Mouse (Mus musculus) heart, postnatal 10 days (tissue): ENCODE measurements around the gene Kcnn1. TPM values are rescaled to one million over a fixed set of nuclear protein-coding genes. Genes with fewer than 3 reads are reported as not detected.
A peak's percentile ranks its signal among the peaks of the same experiment; 100 is the strongest.
"Not testable (repeated sequence)": the region's sequence is repeated elsewhere in the genome, so short reads cannot be mapped to it uniquely, and the experiment has no call there.

ENCODE experiments used
- DNase-seq, 2 experiments: peaks; one replicate each; pipeline ENCODE4 v3.0.0; 2021
- intact Hi-C: fragments of 180-260 bp; cut with DNase I; formaldehyde crosslinking; loops from one replicate; pipeline ENCODE4 v1.15.1; 2025
- total RNA-seq, 2 experiments: library from RNA; stranded (reverse); gene quantifications; 2 replicates each; pipeline ENCODE4 v1.2.3; 2021

The Kcnn1 gene
- total RNA-seq, 2 experiments from 2014 or later, result 3.1 to 3.7 TPM

- DNase-seq, result not testable (repeated sequence)
- intact Hi-C loops, result loop anchor here (5.0 kb wide), 1 partner anchor 100 kb away; the partner anchor contains the start of gene Pde4c
These were observed 40.5 kb downstream of the Kcnn1 start for GRCm38 (mm10) chr8:70822594-70822993.

- intact Hi-C loops, result loop anchor here (1.0 to 5.0 kb wide), 3 partner anchors 19 to 100 kb away; partner anchors contain the start of gene Pde4c
- no peak for DNase-seq
These were observed 41.1 kb downstream of the Kcnn1 start for GRCm38 (mm10) chr8:70821992-70822391.

- peak; percentile 80 to 87 for DNase-seq
- intact Hi-C loops, result loop anchor here (1.0 to 5.0 kb wide), 3 partner anchors 20 to 99 kb away; partner anchors contain the start of gene Pde4c
These were observed 41.6 kb downstream of the Kcnn1 start for GRCm38 (mm10) chr8:70821399-70821962.

- peak; percentile 72 to 75 for DNase-seq
- intact Hi-C loops, result loop anchor here (5.0 kb wide), 1 partner anchor 98 kb away; the partner anchor contains the start of gene Pde4c
These were observed 42.7 kb downstream of the Kcnn1 start for GRCm38 (mm10) chr8:70820101-70820935.

- intact Hi-C loops, result no loop called here
- DNase-seq, result peak in 1 of 2 experiments; percentile 39
These were observed 46.4 kb downstream of the Kcnn1 start for GRCm38 (mm10) chr8:70816679-70817078.

GRCm38 (mm10) chr8:70812885-70813284, 50.2 kb downstream of the Kcnn1 start:
- no peak for DNase-seq
- intact Hi-C loops, result no loop called here

GRCm38 (mm10) chr8:70812055-70812454, 51.0 kb downstream of the Kcnn1 start:
- no peak for DNase-seq
- intact Hi-C loops, result no loop called here

GRCm38 (mm10) chr8:70810962-70811680, 51.9 kb downstream of the Kcnn1 start:
- DNase-seq, result no peak
- intact Hi-C loops, result no loop called here

GRCm38 (mm10) chr8:70808955-70809701, 53.9 kb downstream of the Kcnn1 start:
- intact Hi-C loops, result no loop called here
- DNase-seq, result no peak

GRCm38 (mm10) chr8:70808239-70808638, 54.8 kb downstream of the Kcnn1 start, which contains the start of gene Il12rb1:
Gene Il12rb1, plus strand, starts transcription at chr8:70808449.
- no peak for DNase-seq
- intact Hi-C loops, result no loop called here

GRCm38 (mm10) chr8:70807304-70807703, 55.8 kb downstream of the Kcnn1 start:
- intact Hi-C loops, result no loop called here
- no peak for DNase-seq

- intact Hi-C loops, result no loop called here
These were observed 56.5 kb downstream of the Kcnn1 start for GRCm38 (mm10) chr8:70806541-70806940.

GRCm38 (mm10) chr8:70804481-70805206, 58.4 kb downstream of the Kcnn1 start, which contains the start of gene Mast3:
Gene Mast3, minus strand, starts transcription at chr8:70805054.
- intact Hi-C loops, result no loop called here

More at GRCm38 (mm10) chr8:70806541-70806940, 56.5 kb downstream of the Kcnn1 start:
- DNase-seq, result peak in 1 of 2 experiments; percentile 46

GRCm38 (mm10) chr8:70803761-70804480, 59.1 kb downstream of the Kcnn1 start:
- intact Hi-C loops, result no loop called here
- DNase-seq, result peak; percentile 52 to 55

More at GRCm38 (mm10) chr8:70804481-70805206, 58.4 kb downstream of the Kcnn1 start, which contains the start of gene Mast3:
- peak; percentile 87 to 90 for DNase-seq

- intact Hi-C loops, result no loop called here
- no peak for DNase-seq
These were observed 60.1 kb downstream of the Kcnn1 start for GRCm38 (mm10) chr8:70802786-70803510.

GRCm38 (mm10) chr8:70801830-70802229, 61.2 kb downstream of the Kcnn1 start:
- intact Hi-C loops, result no loop called here
- no peak for DNase-seq

GRCm38 (mm10) chr8:70801156-70801555, 61.9 kb downstream of the Kcnn1 start:
- DNase-seq, result no peak
- intact Hi-C loops, result no loop called here

GRCm38 (mm10) chr8:70800648-70801047, 62.4 kb downstream of the Kcnn1 start:
- DNase-seq, result no peak
- intact Hi-C loops, result no loop called here
